Mouse (Mus musculus) urinary bladder, adult 2 months (tissue): ENCODE data around the gene 4930562C15Rik. TPM values are rescaled to one million over a fixed set of nuclear protein-coding genes. Genes with fewer than 3 reads are reported as not detected.
A peak's percentile ranks its signal among the peaks of the same experiment; 100 is the strongest.

Experiments
- DNase-seq: peaks from one replicate; pipeline ENCODE4 v3.0.0; 2022; ENCODE audit warnings: low spot score
- polyA plus RNA-seq: library from polyadenylated mRNA; depleted of rRNA; stranded (reverse); fragments of >200 nt; gene quantifications from 2 replicates; pipeline ENCODE4 v1.2.3, GENCODE M21; 2012

4930562C15Rik gene
- polyA plus RNA-seq, 1 experiment = not detected

GRCm38 (mm10) chr16:4861392-4861791 lies 26.2 kb downstream of the 4930562C15Rik start:
- DNase-seq = no peak

- no peak for DNase-seq
Observed at GRCm38 (mm10) chr16:4862863-4863483, 27.8 kb downstream of the 4930562C15Rik start.

- no peak for DNase-seq
Observed at GRCm38 (mm10) chr16:4863742-4864141, 28.5 kb downstream of the 4930562C15Rik start.

GRCm38 (mm10) chr16:4866101-4866695 lies 31.0 kb downstream of the 4930562C15Rik start:
- DNase-seq = no peak

GRCm38 (mm10) chr16:4870490-4870889 lies 35.3 kb downstream of the 4930562C15Rik start:
- DNase-seq = no peak

- no peak for DNase-seq
Observed at GRCm38 (mm10) chr16:4871926-4872325, 36.7 kb downstream of the 4930562C15Rik start.

- DNase-seq = no peak
Observed at GRCm38 (mm10) chr16:4875198-4876032, 40.2 kb downstream of the 4930562C15Rik start.

- peak; percentile 61 for DNase-seq
Observed at GRCm38 (mm10) chr16:4876033-4876680, 40.9 kb downstream of the 4930562C15Rik start.

GRCm38 (mm10) chr16:4877195-4877594 lies 42.0 kb downstream of the 4930562C15Rik start:
- no peak for DNase-seq

GRCm38 (mm10) chr16:4877701-4878100 lies 42.5 kb downstream of the 4930562C15Rik start:
- DNase-seq = no peak

- peak; percentile 47 for DNase-seq
Observed at GRCm38 (mm10) chr16:4878192-4878885, 43.1 kb downstream of the 4930562C15Rik start.

GRCm38 (mm10) chr16:4879101-4879707 lies 44.0 kb downstream of the 4930562C15Rik start:
- DNase-seq = no peak

GRCm38 (mm10) chr16:4879708-4880124 lies 44.5 kb downstream of the 4930562C15Rik start:
- DNase-seq = peak; percentile 95

- DNase-seq = peak; percentile 91
Observed at GRCm38 (mm10) chr16:4880136-4880825, 45.1 kb downstream of the 4930562C15Rik start, which contains the start of gene Ubald1. TSS of gene Ubald1 (minus strand) at chr16:4880315.

GRCm38 (mm10) chr16:4881400-4882351 lies 46.5 kb downstream of the 4930562C15Rik start:
- no peak for DNase-seq

- no peak for DNase-seq
Observed at GRCm38 (mm10) chr16:4884930-4885329, 49.7 kb downstream of the 4930562C15Rik start.

- peak; percentile 67 for DNase-seq
Observed at GRCm38 (mm10) chr16:4885760-4886689, 50.8 kb downstream of the 4930562C15Rik start, which contains the start of gene Mgrn1. TSS of gene Mgrn1 (plus strand) at chr16:4886249.

GRCm38 (mm10) chr16:4886690-4887020 lies 51.4 kb downstream of the 4930562C15Rik start:
- no peak for DNase-seq
